ENCODE assay signal across 18 mouse cellular contexts in the genomic region with DNA sequence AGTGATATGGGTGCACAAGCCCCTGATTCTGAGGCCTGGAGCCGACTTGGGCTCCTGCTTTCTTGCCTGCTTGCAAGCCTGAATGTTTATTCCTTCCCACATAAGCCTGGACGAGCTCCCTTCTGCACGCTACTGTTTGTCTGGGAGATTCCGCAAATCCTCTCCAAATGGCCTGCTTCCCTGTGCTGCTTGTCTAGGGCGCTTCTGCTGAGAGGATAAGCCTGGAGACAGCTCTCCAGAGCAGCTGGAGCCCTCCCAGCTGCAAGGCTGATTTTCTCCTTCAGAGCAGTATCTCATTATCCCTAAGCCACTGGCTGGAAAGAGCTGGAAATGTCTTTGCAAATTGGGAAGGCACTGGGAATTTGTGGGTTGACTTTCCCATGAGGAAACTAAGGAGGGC. TPM values are rescaled to one million over a fixed set of nuclear protein-coding genes. Genes with fewer than 3 reads are reported as not detected.
DNase-seq lines count a peak whose midpoint lies in the region; ATAC-seq and TF ChIP-seq lines count a peak whose summit lies in the region.
"Had no signal": no experiment of that assay in that cellular context is flagged by ENCODE, and none has a peak within 500 bp of the region (broad histone marks: within the 10 kb centered on the region; RNA-seq: fewer than 3 reads in every experiment).

No protein-coding gene starts in this region.

- H3K27ac ChIP-seq in forebrain, postnatal 0 days (ENCODE audit: low read depth, low read length), result no peak overlapping the region
- H3K27ac ChIP-seq in forebrain, embryonic 14.5 days (ENCODE audit: low read depth, low read length), result no peak overlapping the region
- no peak overlapping the region for H3K27ac ChIP-seq in liver, embryonic 11.5 days (ENCODE audit: low read depth, low read length)
- H3K27ac ChIP-seq: forebrain, embryonic 15.5 days; liver, embryonic 13.5 days had no signal

- no peak overlapping the region for H3K9ac ChIP-seq in forebrain, postnatal 0 days
- no peak overlapping the region for H3K9ac ChIP-seq in forebrain, embryonic 14.5 days (ENCODE audit: low read length)
- H3K9ac ChIP-seq in liver, embryonic 11.5 days (ENCODE audit: low read depth, low read length), result no peak overlapping the region; the same call in 1 of the 2 replicates
- H3K9ac ChIP-seq: forebrain, embryonic 15.5 days; liver, embryonic 13.5 days had no signal

- H3K4me3 ChIP-seq in forebrain, postnatal 0 days (ENCODE audit: low read depth, low read length), result no peak overlapping the region
- H3K4me3 ChIP-seq in forebrain, embryonic 14.5 days (ENCODE audit: low read depth, low read length), result no peak overlapping the region
- no peak overlapping the region for H3K4me3 ChIP-seq in liver, embryonic 11.5 days (ENCODE audit: low read depth, low read length)
- H3K4me3 ChIP-seq: forebrain, embryonic 15.5 days; liver, embryonic 13.5 days; myocyte had no signal

- TF ChIP-seq CTCF in forebrain, postnatal 0 days (IDR thresholded peaks at IDR 0.05; ENCODE audit: low read depth), result no peak
- TF ChIP-seq CTCF in brain, embryonic 14.5 days (IDR thresholded peaks at IDR 0.05; ENCODE audit: borderline replicate concordance, extremely low read depth, insufficient read depth, insufficient read length), result no peak

- 50% methylated on average over 5 of the region's 5 CpGs for WGBS in forebrain, postnatal 0 days
- 58% methylated on average over 5 of the region's 5 CpGs for WGBS in forebrain, embryonic 14.5 days
- WGBS in liver, embryonic 11.5 days, result 75% methylated on average over 5 of the region's 5 CpGs

- ATAC-seq in forebrain, postnatal 0 days, result peak; percentile 75
- no peak for ATAC-seq in forebrain, embryonic 14.5 days
- ATAC-seq in liver, embryonic 11.5 days (replicated peaks; ENCODE audit: low FRiP score), result no peak
- ATAC-seq: forebrain, embryonic 15.5 days had no signal

- H3K4me2 ChIP-seq in forebrain, postnatal 0 days (ENCODE audit: low read depth), result no peak overlapping the region
- H3K4me2 ChIP-seq in forebrain, embryonic 14.5 days (ENCODE audit: low read length), result no peak overlapping the region
- no peak overlapping the region for H3K4me2 ChIP-seq in liver, embryonic 11.5 days
- H3K4me2 ChIP-seq: forebrain, embryonic 15.5 days; liver, embryonic 13.5 days had no signal

- no peak for TF ChIP-seq POLR2A in brain, embryonic 14.5 days (IDR thresholded peaks at IDR 0.05; ENCODE audit: borderline replicate concordance, extremely low read depth, insufficient read depth, insufficient read length, poor library complexity, severe bottlenecking)

- no peaks in the 10 kb centered on the region for H3K36me3 ChIP-seq in forebrain, postnatal 0 days (ENCODE audit: insufficient read depth)
- H3K36me3 ChIP-seq in forebrain, embryonic 14.5 days (ENCODE audit: control insufficient read depth, insufficient read depth, low read length), result no peaks in the 10 kb centered on the region
- no peaks in the 10 kb centered on the region for H3K36me3 ChIP-seq in liver, embryonic 11.5 days (ENCODE audit: control insufficient read depth, insufficient read depth, low read length)
- H3K36me3 ChIP-seq: forebrain, embryonic 15.5 days; liver, embryonic 13.5 days had no signal

- DNase-seq in forebrain, postnatal 0 days, result peak; percentile 35
- no peak for DNase-seq in forebrain, embryonic 14.5 days (ENCODE audit: low spot score)
- DNase-seq in layer of hippocampus, adult 9-11 months, result peak; percentile 32
- DNase-seq in layer of hippocampus, adult 9-10 months (ENCODE audit: low spot score), result no peak
- peak; percentile 64 for DNase-seq in brain, embryonic 14.5 days (ENCODE audit: low read depth)
- DNase-seq in retina, postnatal 1 day, result peak; percentile 83
- no peak for DNase-seq in liver, embryonic 11.5 days (ENCODE audit: low spot score)
- DNase-seq in spleen, postnatal 10 days (ENCODE audit: low spot score in 2 of 2), result no peak
- DNase-seq: adrenal gland, postnatal 10 days; kidney, postnatal 14 days; liver, embryonic 13.5 days; lung, postnatal 36 days had no signal

- no peaks in the 10 kb centered on the region for H3K27me3 ChIP-seq in forebrain, postnatal 0 days (ENCODE audit: insufficient read depth, low read length)
- no peaks in the 10 kb centered on the region for H3K27me3 ChIP-seq in forebrain, embryonic 14.5 days (replicated peaks; ENCODE audit: control insufficient read depth, insufficient read depth, low read length)
- H3K27me3 ChIP-seq in liver, embryonic 11.5 days (replicated peaks; ENCODE audit: control insufficient read depth, insufficient read depth, low read length), result no peaks in the 10 kb centered on the region
- H3K27me3 ChIP-seq: forebrain, embryonic 15.5 days; liver, embryonic 13.5 days had no signal

- H3K9me3 ChIP-seq in forebrain, postnatal 0 days (ENCODE audit: low read length), result no peaks in the 10 kb centered on the region
- H3K9me3 ChIP-seq in forebrain, embryonic 14.5 days (replicated peaks; ENCODE audit: control insufficient read depth, low read length), result no peaks in the 10 kb centered on the region
- H3K9me3 ChIP-seq in liver, embryonic 11.5 days (ENCODE audit: control insufficient read depth, low read length), result no peaks in the 10 kb centered on the region
- H3K9me3 ChIP-seq: forebrain, embryonic 15.5 days; liver, embryonic 13.5 days had no signal

- no peaks in the 10 kb centered on the region for H3K4me1 ChIP-seq in forebrain, postnatal 0 days (ENCODE audit: insufficient read depth)
- no peaks in the 10 kb centered on the region for H3K4me1 ChIP-seq in forebrain, embryonic 14.5 days (ENCODE audit: control insufficient read depth, insufficient read depth, low read length)
- H3K4me1 ChIP-seq in liver, embryonic 11.5 days (replicated peaks; ENCODE audit: control insufficient read depth, insufficient read depth, low read length), result no peaks in the 10 kb centered on the region
- H3K4me1 ChIP-seq: forebrain, embryonic 15.5 days; liver, embryonic 13.5 days had no signal

RNA-seq across cellular contexts. Expression of a gene that starts 8.7 kb away (rescaled TPM):
- total RNA-seq in forebrain, postnatal 0 days (2014; rRNA removed), result 2.8 and 4.6 TPM in 2 replicates
- 4.0 and 4.5 TPM in 2 replicates for polyA plus RNA-seq in forebrain, postnatal 0 days (2015; fragmentation: Nextera tagmentation; extraction: Ambion mirVana)
- polyA plus RNA-seq in forebrain, embryonic 14.5 days (2014; fragmentation: Nextera tagmentation; extraction: Ambion mirVana), result 3.6 and 4.1 TPM in 2 replicates
- 3.7 and 4.5 TPM in 2 replicates for polyA plus RNA-seq in brain, embryonic 14.5 days (2012; rRNA removed)
- polyA plus RNA-seq in liver, embryonic 11.5 days (2014; fragmentation: Nextera tagmentation; extraction: Ambion mirVana), result 5.7 and 5.9 TPM in 2 replicates

RNA-seq across cellular contexts. Expression of a gene that starts 8.8 kb away (rescaled TPM):
- 43.8 and 48.5 TPM in 2 replicates for total RNA-seq in forebrain, postnatal 0 days (2014; rRNA removed)
- polyA plus RNA-seq in forebrain, postnatal 0 days (2015; fragmentation: Nextera tagmentation; extraction: Ambion mirVana), result 73.3 and 80.4 TPM in 2 replicates
- polyA plus RNA-seq in forebrain, embryonic 14.5 days (2014; fragmentation: Nextera tagmentation; extraction: Ambion mirVana), result 94.0 and 95.6 TPM in 2 replicates
- polyA plus RNA-seq in brain, embryonic 14.5 days (2012; rRNA removed), result 88.1 and 114 TPM in 2 replicates
- polyA plus RNA-seq in liver, embryonic 11.5 days (2014; fragmentation: Nextera tagmentation; extraction: Ambion mirVana), result 122 and 128 TPM in 2 replicates

RNA-seq across cellular contexts. Expression of a gene that starts 21.2 kb away (rescaled TPM):
- total RNA-seq in forebrain, postnatal 0 days (2014; rRNA removed), result not detected in 2 replicates
- polyA plus RNA-seq in forebrain, postnatal 0 days (2015; fragmentation: Nextera tagmentation; extraction: Ambion mirVana), result 0.09 TPM in 1 of 2 replicates, not detected in the other
- polyA plus RNA-seq in forebrain, embryonic 14.5 days (2014; fragmentation: Nextera tagmentation; extraction: Ambion mirVana), result not detected in 2 replicates
- polyA plus RNA-seq in brain, embryonic 14.5 days (2012; rRNA removed), result 0.03 and 0.08 TPM in 2 replicates
- not detected in 2 replicates for polyA plus RNA-seq in liver, embryonic 11.5 days (2014; fragmentation: Nextera tagmentation; extraction: Ambion mirVana)
- total RNA-seq: gastrocnemius, postnatal 4 days; left cerebral cortex, postnatal 10 days had no signal
- polyA plus RNA-seq: forebrain, embryonic 15.5 days; heart, embryonic 14.5 days; intestine, embryonic 14.5 days; liver, embryonic 13.5 days; myocyte had no signal

Comparison
In these comparisons a context has a peak if more than half of its experiments do, and no peak if none do; other contexts are left out.
1. DNase-seq: peak in forebrain, postnatal 0 days (single experiment), layer of hippocampus, adult 9-11 months (single experiment), brain, embryonic 14.5 days (single experiment) and retina, postnatal 1 day (single experiment); none in forebrain, embryonic 14.5 days (single experiment), layer of hippocampus, adult 9-10 months (single experiment), liver, embryonic 11.5 days (single experiment) and spleen, postnatal 10 days (0 of 2).